Mouse (Mus musculus) myocyte (in vitro differentiated cells): ENCODE results near the gene Fhl2. TPM values are rescaled to one million over a fixed set of nuclear protein-coding genes. Genes with fewer than 3 reads are reported as not detected.
A peak's percentile ranks its signal among the peaks of the same experiment; 100 is the strongest.

Experiments
- H3K27me3 ChIP-seq: one replicate; pipeline ENCODE4 v1.6.1; 2011; ENCODE audit not compliant: control insufficient read depth, insufficient read depth, insufficient read length
- H3K36me3 ChIP-seq: one replicate; pipeline ENCODE4 v1.6.1; 2011; ENCODE audit not compliant: control insufficient read depth, insufficient read depth
- H3K4me2 ChIP-seq: one replicate; pipeline ENCODE4 v1.6.1; 2011; ENCODE audit warnings: low read depth, control low read depth
- H3K4me3 ChIP-seq: one replicate; pipeline ENCODE4 v1.5.1; 2011; ENCODE audit warnings: mild to moderate bottlenecking, control low read depth, moderate library complexity
- H3K79me2 ChIP-seq: one replicate; pipeline ENCODE4 v1.6.1; 2011; ENCODE audit not compliant: control insufficient read depth, insufficient read depth
- H3ac ChIP-seq: one replicate; pipeline ENCODE4 v1.6.1; 2011; ENCODE audit not compliant: control insufficient read depth, insufficient read length
- CEBPB ChIP-seq: IDR thresholded peaks from 2 replicates; pipeline ENCODE4 v1.6.1; 2011; ENCODE audit warnings: mild to moderate bottlenecking, moderate library complexity; ENCODE audit not compliant: poor library complexity, insufficient read depth, severe bottlenecking
- E2F4 ChIP-seq: IDR thresholded peaks from one replicate; pipeline ENCODE4 v1.6.1; 2011; ENCODE audit warnings: mild to moderate bottlenecking, control low read depth, moderate library complexity; ENCODE audit not compliant: insufficient read depth
- MAX ChIP-seq: IDR thresholded peaks from one replicate; pipeline ENCODE4 v1.6.1; 2011; ENCODE audit warnings: low read depth, mild to moderate bottlenecking, control low read depth
- MYOD1 ChIP-seq, 3 experiments: IDR thresholded peaks; one replicate each; pipeline ENCODE4 v1.6.1; 2011; ENCODE audit warnings: control low read depth in 2 of 3, low read depth in 2 of 3, mild to moderate bottlenecking in 2 of 3, moderate library complexity in 1 of 3; ENCODE audit not compliant: insufficient read length in 2 of 3, control insufficient read depth in 1 of 3
- MYOG ChIP-seq, 3 experiments: IDR thresholded peaks; one replicate each; pipeline ENCODE4 v1.6.1; 2011; ENCODE audit warnings: control low read depth in 2 of 3, low read depth in 2 of 3, mild to moderate bottlenecking in 2 of 3; ENCODE audit not compliant: insufficient read length in 2 of 3, control insufficient read depth in 1 of 3, insufficient read depth in 1 of 3
- POLR2A ChIP-seq: IDR thresholded peaks from one replicate; pipeline ENCODE4 v1.6.1; 2011; ENCODE audit warnings: low read depth, mild to moderate bottlenecking, control low read depth, moderate library complexity; ENCODE audit not compliant: insufficient read length
- POLR2AphosphoS2 ChIP-seq: IDR thresholded peaks from one replicate; pipeline ENCODE4 v1.6.1; 2011; ENCODE audit warnings: low read depth, control low read depth; ENCODE audit not compliant: insufficient read length
- REST ChIP-seq: IDR thresholded peaks from one replicate; pipeline ENCODE4 v1.6.1; 2011; ENCODE audit warnings: mild to moderate bottlenecking, control low read depth, moderate library complexity; ENCODE audit not compliant: insufficient read depth, insufficient read length
- SRF ChIP-seq: IDR thresholded peaks from one replicate; pipeline ENCODE4 v1.6.1; 2011; ENCODE audit warnings: low read depth; ENCODE audit not compliant: control insufficient read depth, insufficient read length
- TCF12 ChIP-seq: IDR thresholded peaks from one replicate; pipeline ENCODE4 v1.6.1; 2011; ENCODE audit warnings: mild to moderate bottlenecking, control low read depth; ENCODE audit not compliant: poor library complexity, insufficient read depth, severe bottlenecking
- TCF3 ChIP-seq: IDR thresholded peaks from one replicate; pipeline ENCODE4 v1.6.1; 2011; ENCODE audit warnings: low read depth, control low read depth; ENCODE audit not compliant: insufficient read length
- USF1 ChIP-seq: IDR thresholded peaks from one replicate; pipeline ENCODE4 v1.6.1; 2011; ENCODE audit warnings: low read depth, mild to moderate bottlenecking, control low read depth, moderate library complexity
- polyA plus RNA-seq: library from polyadenylated mRNA; unstranded; fragments of >200 nt; fragmentation: generic; extraction: Trizol; gene quantifications from one replicate; pipeline ENCODE4 v1.2.1, GENCODE M21; 2012; ENCODE audit warnings: missing spikeins

The Fhl2 gene
- polyA plus RNA-seq, 1 experiment, result 58.2 TPM

DNA sequence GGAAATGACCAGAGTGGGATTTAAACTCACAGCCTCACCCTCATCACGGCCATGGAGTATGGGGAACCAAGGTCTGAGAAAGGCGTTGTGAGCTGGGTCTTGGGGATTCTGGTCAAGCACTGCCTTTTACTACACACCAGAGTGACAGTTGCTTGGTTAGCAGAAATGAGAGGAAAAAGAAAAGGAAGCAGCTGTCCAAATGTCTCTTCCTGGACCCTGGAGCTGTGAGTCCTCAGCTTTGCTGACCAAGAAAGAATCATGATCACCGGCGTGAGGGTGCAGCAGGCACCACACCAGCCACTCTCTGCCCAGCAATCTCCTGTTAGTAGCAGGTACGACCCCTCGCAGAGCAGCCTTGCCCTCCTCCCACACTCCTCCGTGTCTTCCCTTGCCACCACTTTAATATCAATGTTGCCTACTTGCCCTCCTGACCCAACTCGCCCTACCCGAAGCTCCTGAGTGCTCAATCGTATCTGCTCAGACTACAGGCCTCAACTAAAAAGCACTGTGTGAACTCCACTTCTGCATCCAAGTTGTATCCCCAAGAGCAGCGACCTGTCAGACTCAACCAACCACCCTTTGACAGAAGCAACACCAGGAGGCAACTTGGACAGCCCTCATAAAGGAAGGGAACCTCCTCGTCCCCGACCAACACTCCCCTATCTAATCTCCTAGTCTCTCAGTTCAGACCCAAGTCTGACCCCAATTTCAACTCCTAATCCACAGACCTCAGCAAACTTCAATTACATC, 105.3 kb downstream of the Fhl2 start:
- Histone ChIP-seq H3K79me2 (peaks cover 12% of the 10 kb centered on the region), H3ac (peak overlapping the region; percentile 90), H3K27me3 (no peaks in the 10 kb centered on the region), H3K4me2 (peak overlapping the region; percentile 81), H3K4me3 (peak overlapping the region; percentile 56), H3K36me3 (no peaks in the 10 kb centered on the region)
- TF ChIP-seq TCF12 (no peak), MAX (no peak), POLR2AphosphoS2 (no peak), MYOD1 (IDR thresholded peaks at IDR 0.05; ENCODE audit: control insufficient read depth in 1 of 3, insufficient read length in 2 of 3, low read depth in 2 of 3) (no peak), USF1 (no peak), POLR2A (no peak), REST (no peak), MYOG (IDR thresholded peaks at IDR 0.05; ENCODE audit: control insufficient read depth in 1 of 3, insufficient read depth in 1 of 3, insufficient read length in 2 of 3, low read depth in 2 of 3) (no peak), TCF3 (no peak), SRF (no peak), CEBPB (no peak), E2F4 (no peak)

DNA sequence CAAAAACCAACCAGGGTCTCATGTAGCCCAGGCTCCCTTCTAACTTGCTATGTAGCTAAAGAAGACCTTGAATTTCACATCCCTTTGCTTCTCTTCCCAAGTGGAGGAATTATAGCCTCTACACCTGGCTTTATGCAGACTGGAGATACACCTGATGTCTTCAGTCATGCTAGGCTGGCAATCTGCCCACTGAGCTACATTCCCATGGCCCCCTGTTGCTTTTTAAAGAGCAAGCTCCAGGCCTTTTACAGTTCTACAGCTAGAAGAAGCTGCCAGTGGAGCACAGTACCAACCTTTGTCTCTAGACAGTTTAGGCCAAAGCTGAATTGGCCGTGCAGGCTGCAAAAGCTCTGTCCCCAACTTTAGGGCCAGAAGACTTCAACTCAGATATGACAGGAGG, 106.4 kb downstream of the Fhl2 start:
- H3K4me2 ChIP-seq, result no peak overlapping the region

DNA sequence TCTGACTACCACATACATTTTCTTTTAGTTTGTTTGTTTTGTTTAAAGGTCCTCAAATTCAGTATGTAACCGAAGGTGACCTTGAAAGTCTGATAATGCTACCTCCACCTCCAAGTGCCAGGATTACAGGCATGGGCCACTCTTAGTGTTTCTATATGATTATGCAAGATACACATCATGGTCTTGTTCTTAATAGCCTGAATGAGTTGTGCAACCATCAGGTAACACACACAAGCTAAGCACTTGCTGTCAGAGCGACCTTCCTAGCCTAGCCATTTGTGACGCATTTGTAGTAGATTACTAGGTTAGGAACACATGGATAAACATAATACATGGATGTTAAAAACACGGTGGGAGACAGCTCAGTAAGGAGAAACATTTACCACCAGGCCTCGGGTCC, 113.8 kb downstream of the Fhl2 start:
- H3ac ChIP-seq, result no peak overlapping the region
- no peak overlapping the region for H3K4me3 ChIP-seq
- no peaks in the 10 kb centered on the region for H3K27me3 ChIP-seq
- no peak for TF ChIP-seq USF1
- TF ChIP-seq MAX, result no peak
- no peak for TF ChIP-seq TCF3
- TF ChIP-seq MYOD1 (IDR thresholded peaks at IDR 0.05; ENCODE audit: control insufficient read depth in 1 of 3, insufficient read length in 2 of 3, low read depth in 2 of 3), result no peak
- TF ChIP-seq TCF12, result no peak
- TF ChIP-seq E2F4, result no peak
- no peak for TF ChIP-seq SRF
- no peak for TF ChIP-seq POLR2AphosphoS2
- TF ChIP-seq CEBPB, result no peak
- H3K4me2 ChIP-seq, result no peak overlapping the region
- peaks cover 7% of the 10 kb centered on the region for H3K36me3 ChIP-seq
- peaks cover 17% of the 10 kb centered on the region for H3K79me2 ChIP-seq

More for the DNA sequence above, 106.4 kb downstream of the Fhl2 start:
- TF ChIP-seq TCF12 (no peak), POLR2AphosphoS2 (no peak), SRF (no peak), POLR2A (no peak), TCF3 (no peak), MYOD1 (IDR thresholded peaks at IDR 0.05; ENCODE audit: control insufficient read depth in 1 of 3, insufficient read length in 2 of 3, low read depth in 2 of 3) (no peak), USF1 (no peak), MAX (no peak), REST (no peak), MYOG (IDR thresholded peaks at IDR 0.05; ENCODE audit: control insufficient read depth in 1 of 3, insufficient read depth in 1 of 3, insufficient read length in 2 of 3, low read depth in 2 of 3) (no peak), E2F4 (no peak), CEBPB (no peak)
- H3ac ChIP-seq, result no peak overlapping the region
- H3K27me3 ChIP-seq, result no peaks in the 10 kb centered on the region
- no peak overlapping the region for H3K4me3 ChIP-seq
- peaks cover 18% of the 10 kb centered on the region for H3K79me2 ChIP-seq
- peaks cover 3% of the 10 kb centered on the region for H3K36me3 ChIP-seq

DNA sequence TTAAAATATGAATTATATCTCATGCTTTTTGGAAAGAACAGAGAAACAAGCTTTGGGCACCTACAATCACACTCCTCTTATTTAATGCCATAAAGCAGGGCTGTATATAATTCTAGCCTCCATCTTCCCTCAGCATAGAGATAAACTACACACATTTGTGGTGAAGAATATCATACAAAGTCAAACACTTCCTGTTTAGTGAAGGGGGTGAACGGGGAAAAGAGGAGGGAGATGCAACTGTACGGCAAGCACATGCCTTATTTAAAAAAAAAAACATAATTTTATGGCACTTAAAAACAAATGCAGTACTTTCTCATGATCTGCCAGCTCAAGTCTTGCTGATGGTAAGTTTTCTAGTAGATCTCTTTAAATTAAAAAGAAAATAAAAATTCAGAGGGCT, 118.7 kb downstream of the Fhl2 start:
- Histone ChIP-seq H3K4me3 (no peak overlapping the region), H3K79me2 (peaks cover 7% of the 10 kb centered on the region), H3K27me3 (no peaks in the 10 kb centered on the region), H3ac (no peak overlapping the region), H3K4me2 (no peak overlapping the region), H3K36me3 (peaks cover 5% of the 10 kb centered on the region)
- TF ChIP-seq REST (no peak), TCF3 (no peak), USF1 (no peak), MYOD1 (IDR thresholded peaks at IDR 0.05; ENCODE audit: control insufficient read depth in 1 of 3, insufficient read length in 2 of 3, low read depth in 2 of 3) (no peak), CEBPB (no peak), POLR2A (no peak), MAX (no peak), MYOG (IDR thresholded peaks at IDR 0.05; ENCODE audit: control insufficient read depth in 1 of 3, insufficient read depth in 1 of 3, insufficient read length in 2 of 3, low read depth in 2 of 3) (no peak), SRF (no peak), POLR2AphosphoS2 (no peak)
